Mouse (Mus musculus) heart, adult 8-10 months (tissue): Measurements from ENCODE around the gene Gm20792. TPM values are rescaled to one million over a fixed set of nuclear protein-coding genes. Genes with fewer than 3 reads are reported as not detected.
"Not testable (repeated sequence)": the region's sequence is repeated elsewhere in the genome, so short reads cannot be mapped to it uniquely, and the experiment has no call there.

ENCODE experiments used
- DNase-seq: peaks from one replicate; pipeline ENCODE4 v3.0.0; 2022; ENCODE audit warnings: low spot score
- total RNA-seq, 4 experiments: library from RNA; stranded (reverse); gene quantifications; 2 replicates each; pipeline ENCODE4 v1.2.4; 2022

Gene Gm20792
- total RNA-seq = not detected

GRCm38 (mm10) chrY:48311555-48311954, at the start of gene Gm20792:
Gene Gm20792 (plus strand): TSS chrY:48311855.
- not testable (repeated sequence) for DNase-seq
